Comparison of ENCODE assay signal across 9 mouse cellular contexts in the genomic region with DNA sequence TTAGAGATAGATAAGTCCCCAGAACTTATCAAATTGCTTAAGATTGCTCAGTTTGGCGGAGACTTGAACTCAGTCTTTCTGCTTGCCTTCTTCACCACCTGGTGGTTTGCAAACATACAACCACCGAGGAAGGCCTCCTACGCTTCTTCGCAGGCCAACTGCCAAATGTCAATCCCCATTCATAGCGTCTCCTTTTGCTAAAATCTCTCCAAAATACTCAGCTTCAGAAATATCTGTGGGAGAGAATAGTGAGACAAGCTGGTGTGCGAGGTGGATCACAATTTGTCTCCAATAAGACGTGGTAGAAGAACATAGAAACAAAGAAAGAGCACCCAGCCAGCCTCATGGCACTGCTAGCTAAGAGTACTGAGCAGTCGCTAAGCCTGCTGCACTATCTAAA. TPM values are rescaled to one million over a fixed set of nuclear protein-coding genes. Genes with fewer than 3 reads are reported as not detected.
DNase-seq lines count a peak whose midpoint lies in the region; ATAC-seq and TF ChIP-seq lines count a peak whose summit lies in the region.
"Had no signal": no experiment of that assay in that cellular context is flagged by ENCODE, and none has a peak within 500 bp of the region (broad histone marks: within the 10 kb centered on the region; RNA-seq: fewer than 3 reads in every experiment).

No protein-coding gene starts in this region.

- no peak for ATAC-seq in kidney, embryonic 16.5 days (ENCODE audit: low FRiP score, low TSS enrichment)
- ATAC-seq in embryonic facial prominence, embryonic 14.5 days (ENCODE audit: low read depth), result no peak
- no peak for ATAC-seq in intestine, embryonic 14.5 days (replicated peaks; ENCODE audit: low FRiP score, low TSS enrichment, low read depth)
- no peak for ATAC-seq in midbrain, embryonic 13.5 days
- ATAC-seq in erythroid progenitor cell, adult 5-6 weeks (replicated peaks; ENCODE audit: low FRiP score, poor library complexity, severe bottlenecking), result no peak

- peak overlapping the region; percentile 53 for H3K4me3 ChIP-seq in kidney, embryonic 16.5 days (ENCODE audit: low read length)
- H3K4me3 ChIP-seq in kidney, adult 2 months (ENCODE audit: insufficient read depth, low read depth, low read length), result no peak overlapping the region
- peak overlapping the region; percentile 60 for H3K4me3 ChIP-seq in embryonic facial prominence, embryonic 14.5 days (ENCODE audit: low read depth, low read length)
- peak overlapping the region; percentile 58 for H3K4me3 ChIP-seq in intestine, embryonic 14.5 days (ENCODE audit: low read depth, low read length)
- peak overlapping the region; percentile 55 for H3K4me3 ChIP-seq in midbrain, embryonic 13.5 days (replicated peaks)

- H3K27ac ChIP-seq in kidney, embryonic 16.5 days (ENCODE audit: low read length), result no peak overlapping the region
- no peak overlapping the region for H3K27ac ChIP-seq in kidney, adult 2 months (ENCODE audit: insufficient read depth, low read depth, low read length)
- no peak overlapping the region for H3K27ac ChIP-seq in embryonic facial prominence, embryonic 14.5 days (replicated peaks; ENCODE audit: low read depth, low read length)
- H3K27ac ChIP-seq in intestine, embryonic 14.5 days (ENCODE audit: low read depth), result no peak overlapping the region
- H3K27ac ChIP-seq in midbrain, embryonic 13.5 days, result peak overlapping the region; percentile 78

- no peak for DNase-seq in kidney, adult 2 months
- no peak for DNase-seq in embryonic facial prominence, embryonic 14.5 days (ENCODE audit: low spot score)
- DNase-seq in intestine, embryonic 14.5 days (ENCODE audit: low spot score), result peak; percentile 49
- DNase-seq in kidney, postnatal 36 days, result no peak
- no peak for DNase-seq in thymus, postnatal 14 days

- H3K27me3 ChIP-seq in kidney, embryonic 16.5 days (ENCODE audit: insufficient read depth, low read length), result peaks cover 32% of the 10 kb centered on the region
- no peaks in the 10 kb centered on the region for H3K27me3 ChIP-seq in kidney, adult 2 months (replicated peaks; ENCODE audit: control insufficient read depth, insufficient read depth, low read length)
- 0 out of 2 replicates have a peak, but pooled peaks cover 6% of the 10 kb centered on the region for H3K27me3 ChIP-seq in embryonic facial prominence, embryonic 14.5 days (replicated peaks; ENCODE audit: control insufficient read depth, insufficient read depth, low read length)
- 0 out of 2 replicates have a peak, but pooled peaks cover 8% of the 10 kb centered on the region for H3K27me3 ChIP-seq in intestine, embryonic 14.5 days (replicated peaks; ENCODE audit: control insufficient read depth, insufficient read depth, low read length)
- peaks cover 54% of the 10 kb centered on the region for H3K27me3 ChIP-seq in midbrain, embryonic 13.5 days

- H3K9me3 ChIP-seq in kidney, embryonic 16.5 days (ENCODE audit: low read length), result no peaks in the 10 kb centered on the region
- no peaks in the 10 kb centered on the region for H3K9me3 ChIP-seq in embryonic facial prominence, embryonic 14.5 days (ENCODE audit: control insufficient read depth, low read length)
- no peaks in the 10 kb centered on the region for H3K9me3 ChIP-seq in intestine, embryonic 14.5 days (ENCODE audit: control insufficient read depth, low read length)
- H3K9me3 ChIP-seq in midbrain, embryonic 13.5 days, result no peaks in the 10 kb centered on the region

- TF ChIP-seq POLR2A in kidney, adult 2 months (IDR thresholded peaks at IDR 0.05; ENCODE audit: low read depth, low read length), result no peak

- H3K4me1 ChIP-seq in kidney, embryonic 16.5 days (ENCODE audit: insufficient read depth, low read length), result peaks cover 7% of the 10 kb centered on the region
- H3K4me1 ChIP-seq in kidney, adult 2 months (ENCODE audit: control insufficient read depth, insufficient read depth, low read length), result no peaks in the 10 kb centered on the region
- H3K4me1 ChIP-seq in embryonic facial prominence, embryonic 14.5 days (ENCODE audit: control insufficient read depth, insufficient read depth, low read length), result peaks cover 6% of the 10 kb centered on the region; the same call in 1 of the 2 replicates
- no peaks in the 10 kb centered on the region; the same call in 1 of the 2 replicates for H3K4me1 ChIP-seq in intestine, embryonic 14.5 days (replicated peaks; ENCODE audit: control insufficient read depth, insufficient read depth, low read length)
- peaks cover 25% of the 10 kb centered on the region for H3K4me1 ChIP-seq in midbrain, embryonic 13.5 days (replicated peaks)

- TF ChIP-seq CTCF in kidney, adult 2 months (conservative IDR thresholded peaks at IDR 0.05; ENCODE audit: insufficient read depth, insufficient read length, low read depth, low read length), result no peak

- 56% methylated on average over 8 of the region's 8 CpGs for WGBS in kidney, embryonic 16.5 days
- 74% methylated on average over 8 of the region's 8 CpGs for WGBS in kidney, adult 2 months
- WGBS in embryonic facial prominence, embryonic 14.5 days, result 51% methylated on average over 8 of the region's 8 CpGs
- WGBS in intestine, embryonic 14.5 days, result 55% methylated on average over 8 of the region's 8 CpGs
- 57% methylated on average over 8 of the region's 8 CpGs for WGBS in midbrain, embryonic 13.5 days

- no peaks in the 10 kb centered on the region for H3K36me3 ChIP-seq in kidney, embryonic 16.5 days (ENCODE audit: insufficient read depth, low read length)
- no peaks in the 10 kb centered on the region for H3K36me3 ChIP-seq in kidney, adult 2 months (ENCODE audit: control insufficient read depth, insufficient read depth, low read length)
- no peaks in the 10 kb centered on the region for H3K36me3 ChIP-seq in embryonic facial prominence, embryonic 14.5 days (ENCODE audit: control insufficient read depth, insufficient read depth, low read length)
- H3K36me3 ChIP-seq in intestine, embryonic 14.5 days (ENCODE audit: control insufficient read depth, insufficient read depth, low read length), result no peaks in the 10 kb centered on the region
- no peaks in the 10 kb centered on the region for H3K36me3 ChIP-seq in midbrain, embryonic 13.5 days

- H3K9ac ChIP-seq in kidney, embryonic 16.5 days (replicated peaks; ENCODE audit: low read length), result no peak overlapping the region
- no peak overlapping the region for H3K9ac ChIP-seq in embryonic facial prominence, embryonic 14.5 days (ENCODE audit: low read depth, low read length)
- no peak overlapping the region for H3K9ac ChIP-seq in intestine, embryonic 14.5 days (ENCODE audit: low read length)
- peak overlapping the region; percentile 72 for H3K9ac ChIP-seq in midbrain, embryonic 13.5 days (replicated peaks)

- peak overlapping the region; percentile 96 for H3K4me2 ChIP-seq in kidney, embryonic 16.5 days (replicated peaks; ENCODE audit: low read depth, low read length)
- H3K4me2 ChIP-seq in embryonic facial prominence, embryonic 14.5 days (ENCODE audit: low read depth, low read length), result peak overlapping the region; percentile 91
- peak overlapping the region; percentile 96 for H3K4me2 ChIP-seq in intestine, embryonic 14.5 days (ENCODE audit: low read length)
- H3K4me2 ChIP-seq in midbrain, embryonic 13.5 days (replicated peaks), result peak overlapping the region; percentile 72

RNA-seq across cellular contexts. Expression of a gene that starts 0.5 kb away (rescaled TPM):
- 0.71 and 1.1 TPM in 2 replicates for polyA plus RNA-seq in kidney, embryonic 16.5 days (2015; fragmentation: Nextera tagmentation; extraction: Ambion mirVana)
- polyA plus RNA-seq in kidney, adult 2 months (2012; rRNA removed), result 0.20 and 0.24 TPM in 2 replicates
- polyA plus RNA-seq in embryonic facial prominence, embryonic 14.5 days (2014; fragmentation: Nextera tagmentation; extraction: Ambion mirVana), result 0.82 and 1.4 TPM in 2 replicates
- 0.52 and 0.78 TPM in 2 replicates for polyA plus RNA-seq in intestine, embryonic 14.5 days (2014; fragmentation: Nextera tagmentation; extraction: Ambion mirVana)
- polyA plus RNA-seq in midbrain, embryonic 13.5 days (2015; fragmentation: Nextera tagmentation; extraction: Ambion mirVana), result 2.7 and 3.6 TPM in 2 replicates
- total RNA-seq in erythroid progenitor cell, adult 5-6 weeks (2015; ENCODE audit: low replicate concordance), result not detected in 2 replicates
- total RNA-seq in erythroid progenitor cell, adult 5-6 weeks (2017; ENCODE audit: low replicate concordance), result not detected in 2 replicates
- total RNA-seq: MEL had no signal

RNA-seq across cellular contexts. Expression of a gene that starts 15.0 kb away (rescaled TPM):
- 45.9 and 53.6 TPM in 2 replicates for polyA plus RNA-seq in kidney, embryonic 16.5 days (2015; fragmentation: Nextera tagmentation; extraction: Ambion mirVana)
- polyA plus RNA-seq in kidney, adult 2 months (2012; rRNA removed), result 4.9 and 6.1 TPM in 2 replicates
- polyA plus RNA-seq in embryonic facial prominence, embryonic 14.5 days (2014; fragmentation: Nextera tagmentation; extraction: Ambion mirVana), result 35.9 and 39.5 TPM in 2 replicates
- polyA plus RNA-seq in intestine, embryonic 14.5 days (2014; fragmentation: Nextera tagmentation; extraction: Ambion mirVana), result 44.6 and 49.7 TPM in 2 replicates
- 47.2 and 48.5 TPM in 2 replicates for polyA plus RNA-seq in midbrain, embryonic 13.5 days (2015; fragmentation: Nextera tagmentation; extraction: Ambion mirVana)
- 16.9 and 17.6 TPM in 2 replicates for total RNA-seq in erythroid progenitor cell, adult 5-6 weeks (2015; ENCODE audit: low replicate concordance)
- total RNA-seq in erythroid progenitor cell, adult 5-6 weeks (2017; ENCODE audit: low replicate concordance), result 12.3 and 12.9 TPM in 2 replicates

RNA-seq across cellular contexts. Expression of a gene that starts 36.3 kb away (rescaled TPM):
- polyA plus RNA-seq in kidney, embryonic 16.5 days (2015; fragmentation: Nextera tagmentation; extraction: Ambion mirVana), result 49.1 and 50.3 TPM in 2 replicates
- polyA plus RNA-seq in kidney, adult 2 months (2012; rRNA removed), result 16.8 and 17.7 TPM in 2 replicates
- polyA plus RNA-seq in embryonic facial prominence, embryonic 14.5 days (2014; fragmentation: Nextera tagmentation; extraction: Ambion mirVana), result 47.1 and 50.7 TPM in 2 replicates
- polyA plus RNA-seq in intestine, embryonic 14.5 days (2014; fragmentation: Nextera tagmentation; extraction: Ambion mirVana), result 47.5 and 48.1 TPM in 2 replicates
- polyA plus RNA-seq in midbrain, embryonic 13.5 days (2015; fragmentation: Nextera tagmentation; extraction: Ambion mirVana), result 43.5 and 51.8 TPM in 2 replicates
- total RNA-seq in erythroid progenitor cell, adult 5-6 weeks (2015; ENCODE audit: low replicate concordance), result 4.2 and 20.9 TPM in 2 replicates
- 2.9 and 11.0 TPM in 2 replicates for total RNA-seq in erythroid progenitor cell, adult 5-6 weeks (2017; ENCODE audit: low replicate concordance)
